Comparison of ENCODE assay signal across 20 mouse cellular contexts in genomic region chr9:63086671-63087070, GRCm38 (mm10).
"Had no signal": no experiment of that assay in that cellular context is flagged by ENCODE, and none has a peak within 500 bp of the region (broad histone marks: within the 10 kb centered on the region; RNA-seq: fewer than 3 reads in every experiment).

No protein-coding gene starts in this region.

- H3K27ac ChIP-seq: liver, embryonic 15.5 days; lung, embryonic 15.5 days; macrophage; midbrain, embryonic 13.5 days; midbrain, embryonic 15.5 days; neural tube, embryonic 13.5 days; neural tube, embryonic 15.5 days had no signal

- H3K4me3 ChIP-seq: liver, embryonic 15.5 days; lung, embryonic 15.5 days; megakaryocyte, embryonic 14.5 days; midbrain, embryonic 13.5 days; midbrain, embryonic 15.5 days; neural tube, embryonic 13.5 days; neural tube, embryonic 15.5 days had no signal

- DNase-seq: liver, postnatal 0 days; lung, adult 2 months; lung, postnatal 14 days; lung, postnatal 36 days; retina, postnatal 1 day; right cerebral cortex, adult 18-20 months; right cerebral cortex, postnatal 25 days; right cerebral cortex, postnatal 4 days; spleen, adult 18-20 months; thymus, adult 18-20 months; thymus, postnatal 14 days; thymus, postnatal 4 days had no signal
